In genomic region chr17:25943221-25943620, GRCm38 (mm10) we compare ENCODE assay signal across 22 mouse cellular contexts. TPM values are rescaled to one million over a fixed set of nuclear protein-coding genes. Genes with fewer than 3 reads are reported as not detected.
DNase-seq lines count a peak whose midpoint lies in the region; ATAC-seq lines count a peak whose summit lies in the region.
"Had no signal": no experiment of that assay in that cellular context is flagged by ENCODE, and none has a peak within 500 bp of the region (broad histone marks: within the 10 kb centered on the region; RNA-seq: fewer than 3 reads in every experiment).

No protein-coding gene starts in this region.

- H3K9ac ChIP-seq in heart, embryonic 11.5 days (ENCODE audit: low read depth, low read length), result peak overlapping the region; percentile 34; the same call in 1 of the 2 replicates
- no peak overlapping the region for H3K9ac ChIP-seq in midbrain, embryonic 13.5 days (replicated peaks)
- peak overlapping the region; percentile 74 for H3K9ac ChIP-seq in liver, embryonic 16.5 days (ENCODE audit: low read depth, low read length)
- H3K9ac ChIP-seq: embryonic facial prominence, embryonic 15.5 days; neural tube, embryonic 15.5 days had no signal

- peak overlapping the region; percentile 85 for H3K27ac ChIP-seq in heart, embryonic 11.5 days (ENCODE audit: low read depth, low read length)
- H3K27ac ChIP-seq in midbrain, embryonic 10.5 days (replicated peaks), result peak overlapping the region; percentile 46
- H3K27ac ChIP-seq in midbrain, embryonic 13.5 days, result no peak overlapping the region
- peak overlapping the region; percentile 99 for H3K27ac ChIP-seq in liver, embryonic 16.5 days (ENCODE audit: low read length)
- H3K27ac ChIP-seq: hindbrain, postnatal 0 days; neural tube, embryonic 15.5 days had no signal

- WGBS in heart, embryonic 11.5 days (ENCODE audit: insufficient replicate concordance), result 67% methylated on average over 3 of the region's 3 CpGs
- WGBS in midbrain, embryonic 10.5 days, result 83% methylated on average over 3 of the region's 3 CpGs
- 89% methylated on average over 3 of the region's 3 CpGs for WGBS in midbrain, embryonic 13.5 days
- 23% methylated on average over 3 of the region's 3 CpGs for WGBS in liver, embryonic 16.5 days (ENCODE audit: insufficient replicate concordance)

- peak overlapping the region; percentile 43 for H3K4me2 ChIP-seq in heart, embryonic 11.5 days
- no peak overlapping the region for H3K4me2 ChIP-seq in midbrain, embryonic 13.5 days (replicated peaks)
- H3K4me2 ChIP-seq in liver, embryonic 16.5 days (ENCODE audit: low read depth, low read length), result peak overlapping the region; percentile 76
- H3K4me2 ChIP-seq: embryonic facial prominence, embryonic 15.5 days; neural tube, embryonic 15.5 days had no signal

- H3K36me3 ChIP-seq in heart, embryonic 11.5 days (ENCODE audit: control insufficient read depth, insufficient read depth, low read length), result no peaks in the 10 kb centered on the region
- peaks cover 7% of the 10 kb centered on the region; the same call in 1 of the 2 replicates for H3K36me3 ChIP-seq in midbrain, embryonic 10.5 days
- H3K36me3 ChIP-seq in midbrain, embryonic 13.5 days, result 0 out of 2 replicates have a peak, but pooled peaks cover 2% of the 10 kb centered on the region
- H3K36me3 ChIP-seq in erythroblast, embryonic 14.5 days (ENCODE audit: control insufficient read depth), result peaks cover 76% of the 10 kb centered on the region
- peaks cover 21% of the 10 kb centered on the region for H3K36me3 ChIP-seq in liver, embryonic 16.5 days (ENCODE audit: control insufficient read depth, insufficient read depth)
- H3K36me3 ChIP-seq: embryonic facial prominence, embryonic 15.5 days; neural tube, embryonic 15.5 days had no signal

- 0 out of 2 replicates have a peak overlapping the region, but pooled peaks have one; percentile 3 for H3K4me3 ChIP-seq in heart, embryonic 11.5 days (ENCODE audit: low read depth, low read length)
- H3K4me3 ChIP-seq in midbrain, embryonic 10.5 days, result no peak overlapping the region
- H3K4me3 ChIP-seq in midbrain, embryonic 13.5 days (replicated peaks), result no peak overlapping the region
- peak overlapping the region; percentile 81 for H3K4me3 ChIP-seq in erythroblast, embryonic 14.5 days (replicated peaks)
- peak overlapping the region; percentile 96 for H3K4me3 ChIP-seq in liver, embryonic 16.5 days (ENCODE audit: low read depth, low read length)
- H3K4me3 ChIP-seq: embryonic facial prominence, embryonic 15.5 days; neural tube, embryonic 15.5 days had no signal

- peaks cover 9% of the 10 kb centered on the region for H3K4me1 ChIP-seq in heart, embryonic 11.5 days (ENCODE audit: control insufficient read depth, insufficient read depth, low read length)
- peaks cover 61% of the 10 kb centered on the region for H3K4me1 ChIP-seq in midbrain, embryonic 10.5 days
- peaks cover 17% of the 10 kb centered on the region for H3K4me1 ChIP-seq in midbrain, embryonic 13.5 days (replicated peaks)
- H3K4me1 ChIP-seq in erythroblast, embryonic 14.5 days (ENCODE audit: control insufficient read depth), result peaks cover 80% of the 10 kb centered on the region
- H3K4me1 ChIP-seq in liver, embryonic 16.5 days (ENCODE audit: control insufficient read depth, low read depth, low read length), result peaks cover 71% of the 10 kb centered on the region

- no peaks in the 10 kb centered on the region for H3K27me3 ChIP-seq in heart, embryonic 11.5 days (ENCODE audit: control insufficient read depth, insufficient read depth, low read length)
- peaks cover 10% of the 10 kb centered on the region for H3K27me3 ChIP-seq in midbrain, embryonic 10.5 days (ENCODE audit: low read depth, poor library complexity, severe bottlenecking)
- H3K27me3 ChIP-seq in midbrain, embryonic 13.5 days, result no peaks in the 10 kb centered on the region
- H3K27me3 ChIP-seq in erythroblast, embryonic 14.5 days (ENCODE audit: control insufficient read depth), result no peaks in the 10 kb centered on the region
- H3K27me3 ChIP-seq in liver, embryonic 16.5 days (ENCODE audit: control insufficient read depth, insufficient read depth, low read depth, low read length), result no peaks in the 10 kb centered on the region
- H3K27me3 ChIP-seq: embryonic facial prominence, embryonic 15.5 days; neural tube, embryonic 15.5 days had no signal

- H3K9me3 ChIP-seq in heart, embryonic 11.5 days (replicated peaks; ENCODE audit: control insufficient read depth, low read length), result no peaks in the 10 kb centered on the region
- no peaks in the 10 kb centered on the region for H3K9me3 ChIP-seq in midbrain, embryonic 10.5 days (replicated peaks)
- H3K9me3 ChIP-seq in midbrain, embryonic 13.5 days, result no peaks in the 10 kb centered on the region
- H3K9me3 ChIP-seq in erythroblast, embryonic 14.5 days (ENCODE audit: control insufficient read depth, low read length), result no peaks in the 10 kb centered on the region
- H3K9me3 ChIP-seq in liver, embryonic 16.5 days (replicated peaks; ENCODE audit: control insufficient read depth, low read length), result no peaks in the 10 kb centered on the region
- H3K9me3 ChIP-seq: embryonic facial prominence, embryonic 15.5 days; neural tube, embryonic 15.5 days had no signal

- no peak for DNase-seq in heart, adult 18-20 months
- no peak for DNase-seq in midbrain, embryonic 10.5 days (ENCODE audit: low spot score)
- no peak for DNase-seq in thymus, postnatal 10 days (ENCODE audit: low spot score in 2 of 2)
- DNase-seq: adrenal gland, postnatal 25 days; kidney, adult 2 months; kidney, postnatal 36 days; midbrain, embryonic 14.5 days had no signal

- ATAC-seq in heart, embryonic 11.5 days (replicated peaks; ENCODE audit: insufficient number of reproducible peaks, low FRiP score, low TSS enrichment), result no peak
- ATAC-seq in midbrain, embryonic 13.5 days, result no peak
- peak; percentile 10 for ATAC-seq in liver, embryonic 16.5 days (ENCODE audit: low read depth)
- ATAC-seq in activated CD4-positive, CD25-positive, alpha-beta regulatory T cell, adult 4 months, result no peak
- ATAC-seq: hindbrain, postnatal 0 days had no signal

RNA-seq across cellular contexts. Expression of gene Pigq, which starts 1.5 kb away (rescaled TPM):
- polyA plus RNA-seq in heart, embryonic 11.5 days (2014; fragmentation: Nextera tagmentation; extraction: Ambion mirVana), result 71.2 and 77.1 TPM in 2 replicates
- 10 to 100 TPM; 37.8 to 43.4 TPM for total RNA-seq in heart, adult 18-20 months (2021)
- polyA plus RNA-seq in midbrain, embryonic 10.5 days (2016; fragmentation: Nextera tagmentation; extraction: Ambion mirVana), result 64.8 and 67.8 TPM in 2 replicates
- 56.9 and 58.0 TPM in 2 replicates for polyA plus RNA-seq in midbrain, embryonic 13.5 days (2015; fragmentation: Nextera tagmentation; extraction: Ambion mirVana)
- polyA plus RNA-seq in erythroblast, embryonic 14.5 days (2012), result 164 and 218 TPM in 2 replicates
- polyA plus RNA-seq in liver, embryonic 16.5 days (2015; fragmentation: Nextera tagmentation; extraction: Ambion mirVana), result 147 and 154 TPM in 2 replicates
- polyA plus RNA-seq in activated CD4-positive, CD25-positive, alpha-beta regulatory T cell, adult 4 months (2017; shearing (Covaris generic)), result 10 to 100 TPM; 19.0 to 26.6 TPM

RNA-seq across cellular contexts. Expression of gene Nhlrc4, which starts 1.5 kb away (rescaled TPM):
- 0.34 and 0.42 TPM in 2 replicates for polyA plus RNA-seq in heart, embryonic 11.5 days (2014; fragmentation: Nextera tagmentation; extraction: Ambion mirVana)
- total RNA-seq in heart, adult 18-20 months (2021), result under 1 TPM in 1 of 2 experiments, not detected in 1; 0.21 TPM
- polyA plus RNA-seq in midbrain, embryonic 10.5 days (2016; fragmentation: Nextera tagmentation; extraction: Ambion mirVana), result 0.34 TPM in 1 of 2 replicates, not detected in the other
- polyA plus RNA-seq in midbrain, embryonic 13.5 days (2015; fragmentation: Nextera tagmentation; extraction: Ambion mirVana), result 0.12 TPM in 1 of 2 replicates, not detected in the other
- polyA plus RNA-seq in erythroblast, embryonic 14.5 days (2012), result 2.9 and 3.4 TPM in 2 replicates
- polyA plus RNA-seq in liver, embryonic 16.5 days (2015; fragmentation: Nextera tagmentation; extraction: Ambion mirVana), result 6.8 and 7.8 TPM in 2 replicates
- polyA plus RNA-seq in activated CD4-positive, CD25-positive, alpha-beta regulatory T cell, adult 4 months (2017; shearing (Covaris generic)), result not detected
- total RNA-seq: adrenal gland, postnatal 25 days; granulocyte monocyte progenitor cell, adult 5-6 weeks; layer of hippocampus, postnatal 10 days; left cerebral cortex, postnatal 14 days had no signal
- polyA plus RNA-seq: forebrain, embryonic 14.5 days; heart, postnatal 0 days; neural tube, embryonic 15.5 days had no signal

RNA-seq across cellular contexts. Expression of gene A930017K11Rik, which starts 9.1 kb away (rescaled TPM):
- polyA plus RNA-seq in heart, embryonic 11.5 days (2014; fragmentation: Nextera tagmentation; extraction: Ambion mirVana), result 0.14 and 0.25 TPM in 2 replicates
- under 1 TPM; 0.32 to 0.57 TPM for total RNA-seq in heart, adult 18-20 months (2021)
- 0.06 and 0.19 TPM in 2 replicates for polyA plus RNA-seq in midbrain, embryonic 10.5 days (2016; fragmentation: Nextera tagmentation; extraction: Ambion mirVana)
- polyA plus RNA-seq in midbrain, embryonic 13.5 days (2015; fragmentation: Nextera tagmentation; extraction: Ambion mirVana), result 0.48 and 0.62 TPM in 2 replicates
- polyA plus RNA-seq in erythroblast, embryonic 14.5 days (2012), result 0.25 TPM in 2 replicates
- 0.13 and 0.16 TPM in 2 replicates for polyA plus RNA-seq in liver, embryonic 16.5 days (2015; fragmentation: Nextera tagmentation; extraction: Ambion mirVana)
- not detected for polyA plus RNA-seq in activated CD4-positive, CD25-positive, alpha-beta regulatory T cell, adult 4 months (2017; shearing (Covaris generic))
- total RNA-seq: adrenal gland, postnatal 25 days; granulocyte monocyte progenitor cell, adult 5-6 weeks; layer of hippocampus, postnatal 10 days; liver, adult 2 months had no signal
- polyA plus RNA-seq: heart, postnatal 0 days; liver, adult 2 months; thymus, postnatal 0 days had no signal

RNA-seq across cellular contexts. Expression of gene Rab40c, which starts 23.7 kb away (rescaled TPM):
- 11.0 and 11.7 TPM in 2 replicates for polyA plus RNA-seq in heart, embryonic 11.5 days (2014; fragmentation: Nextera tagmentation; extraction: Ambion mirVana)
- 10 to 100 TPM; 14.5 to 15.3 TPM for total RNA-seq in heart, adult 18-20 months (2021)
- polyA plus RNA-seq in midbrain, embryonic 10.5 days (2016; fragmentation: Nextera tagmentation; extraction: Ambion mirVana), result 29.8 and 33.6 TPM in 2 replicates
- polyA plus RNA-seq in midbrain, embryonic 13.5 days (2015; fragmentation: Nextera tagmentation; extraction: Ambion mirVana), result 44.3 and 47.1 TPM in 2 replicates
- 0.68 and 1.0 TPM in 2 replicates for polyA plus RNA-seq in erythroblast, embryonic 14.5 days (2012)
- polyA plus RNA-seq in liver, embryonic 16.5 days (2015; fragmentation: Nextera tagmentation; extraction: Ambion mirVana), result 6.2 and 7.0 TPM in 2 replicates
- 1 to 10 TPM; 5.1 to 5.6 TPM for polyA plus RNA-seq in activated CD4-positive, CD25-positive, alpha-beta regulatory T cell, adult 4 months (2017; shearing (Covaris generic))

RNA-seq across cellular contexts. Expression of gene Capn15, which starts 42.4 kb away (rescaled TPM):
- 12.7 and 15.2 TPM in 2 replicates for polyA plus RNA-seq in heart, embryonic 11.5 days (2014; fragmentation: Nextera tagmentation; extraction: Ambion mirVana)
- 1 to 10 TPM; 6.1 to 8.5 TPM for total RNA-seq in heart, adult 18-20 months (2021)
- 27.6 and 29.5 TPM in 2 replicates for polyA plus RNA-seq in midbrain, embryonic 10.5 days (2016; fragmentation: Nextera tagmentation; extraction: Ambion mirVana)
- polyA plus RNA-seq in midbrain, embryonic 13.5 days (2015; fragmentation: Nextera tagmentation; extraction: Ambion mirVana), result 19.1 and 21.1 TPM in 2 replicates
- polyA plus RNA-seq in erythroblast, embryonic 14.5 days (2012), result 6.2 and 6.3 TPM in 2 replicates
- polyA plus RNA-seq in liver, embryonic 16.5 days (2015; fragmentation: Nextera tagmentation; extraction: Ambion mirVana), result 8.0 and 9.9 TPM in 2 replicates
- 1 to 10 TPM; 5.2 to 7.1 TPM for polyA plus RNA-seq in activated CD4-positive, CD25-positive, alpha-beta regulatory T cell, adult 4 months (2017; shearing (Covaris generic))

Comparison
In these comparisons a context has a peak if more than half of its experiments do, and no peak if none do; other contexts are left out.
1. H3K4me3 ChIP-seq: peak in heart, embryonic 11.5 days (single experiment), erythroblast, embryonic 14.5 days (single experiment) and liver, embryonic 16.5 days (single experiment); none in midbrain, embryonic 10.5 days (single experiment) and midbrain, embryonic 13.5 days (single experiment).